Mouse (Mus musculus): ENCODE results near the gene Irf2bp2. TPM values are rescaled to one million over a fixed set of nuclear protein-coding genes. Genes with fewer than 3 reads are reported as not detected.

Irf2bp2 gene
- 9.0 TPM in 2 replicates for polyA plus RNA-seq (2015; fragmentation: Nextera tagmentation; extraction: Ambion mirVana)

GRCm38 (mm10) chr8:126593889-126594480, at the start of gene Irf2bp2:
Gene Irf2bp2 (minus strand): TSS chr8:126593986.
- H3K4me2 ChIP-seq = peak within 1 kb of the TSS; percentile 100
- H3K36me3 ChIP-seq = peaks cover 7% of the 10 kb centered on the region
- H3K27me3 ChIP-seq = no peaks in the 10 kb centered on the region
- H3K4me3 ChIP-seq = peak within 1 kb of the TSS; percentile 100
- 1% methylated on average over 45 of the region's 56 CpGs for WGBS
- H3K9ac ChIP-seq = peak within 1 kb of the TSS; percentile 100
- peaks cover 59% of the 10 kb centered on the region for H3K4me1 ChIP-seq (replicated peaks)
- H3K9me3 ChIP-seq = no peaks in the 10 kb centered on the region
- ATAC-seq (ENCODE audit: low FRiP score) = peak; percentile 82
- H3K27ac ChIP-seq = peak within 1 kb of the TSS; percentile 99

- Histone ChIP-seq H3K4me1 (replicated peaks) (0 out of 2 replicates have a peak, but pooled peaks cover 3% of the 10 kb centered on the region), H3K9ac (no peak overlapping the region), H3K4me3 (no peak overlapping the region), H3K27ac (no peak overlapping the region), H3K27me3 (no peaks in the 10 kb centered on the region), H3K36me3 (no peaks in the 10 kb centered on the region), H3K9me3 (peaks cover 7% of the 10 kb centered on the region), H3K4me2 (no peak overlapping the region)
- WGBS = 97% methylated on average over 4 of the region's 4 CpGs
- ATAC-seq (ENCODE audit: low FRiP score) = no peak
These were observed 48.9 kb upstream of the Irf2bp2 start for GRCm38 (mm10) chr8:126642665-126643064.

GRCm38 (mm10) chr8:126641568-126642295, 47.9 kb upstream of the Irf2bp2 start:
- 86% methylated on average over 3 of the region's 3 CpGs for WGBS
- H3K27me3 ChIP-seq = no peaks in the 10 kb centered on the region
- peaks cover 7% of the 10 kb centered on the region for H3K9me3 ChIP-seq
- no peak overlapping the region for H3K4me3 ChIP-seq
- H3K9ac ChIP-seq = no peak overlapping the region
- no peaks in the 10 kb centered on the region for H3K36me3 ChIP-seq
- no peak overlapping the region for H3K27ac ChIP-seq
- 0 out of 2 replicates have a peak, but pooled peaks cover 3% of the 10 kb centered on the region for H3K4me1 ChIP-seq (replicated peaks)
- ATAC-seq (ENCODE audit: low FRiP score) = no peak
- H3K4me2 ChIP-seq = no peak overlapping the region

GRCm38 (mm10) chr8:126639161-126639560, 45.4 kb upstream of the Irf2bp2 start:
- WGBS = 78% methylated on average over 3 of the region's 3 CpGs
- Histone ChIP-seq H3K4me2 (no peak overlapping the region), H3K27me3 (no peaks in the 10 kb centered on the region), H3K9me3 (peaks cover 7% of the 10 kb centered on the region), H3K36me3 (no peaks in the 10 kb centered on the region), H3K4me3 (no peak overlapping the region), H3K9ac (no peak overlapping the region), H3K27ac (no peak overlapping the region), H3K4me1 (replicated peaks) (0 out of 2 replicates have a peak, but pooled peaks cover 3% of the 10 kb centered on the region)
- ATAC-seq (ENCODE audit: low FRiP score) = no peak

- H3K9me3 ChIP-seq = peaks cover 7% of the 10 kb centered on the region
- no peak overlapping the region for H3K27ac ChIP-seq
- H3K4me1 ChIP-seq (replicated peaks) = 0 out of 2 replicates have a peak, but pooled peaks cover 3% of the 10 kb centered on the region
- WGBS = 72% methylated on average over 8 of the region's 8 CpGs
- no peak overlapping the region for H3K4me2 ChIP-seq
- ATAC-seq (ENCODE audit: low FRiP score) = no peak
- no peak overlapping the region for H3K9ac ChIP-seq
- H3K4me3 ChIP-seq = no peak overlapping the region
- no peaks in the 10 kb centered on the region for H3K27me3 ChIP-seq
- H3K36me3 ChIP-seq = no peaks in the 10 kb centered on the region
These were observed 44.2 kb upstream of the Irf2bp2 start for GRCm38 (mm10) chr8:126638027-126638426.

DNA sequence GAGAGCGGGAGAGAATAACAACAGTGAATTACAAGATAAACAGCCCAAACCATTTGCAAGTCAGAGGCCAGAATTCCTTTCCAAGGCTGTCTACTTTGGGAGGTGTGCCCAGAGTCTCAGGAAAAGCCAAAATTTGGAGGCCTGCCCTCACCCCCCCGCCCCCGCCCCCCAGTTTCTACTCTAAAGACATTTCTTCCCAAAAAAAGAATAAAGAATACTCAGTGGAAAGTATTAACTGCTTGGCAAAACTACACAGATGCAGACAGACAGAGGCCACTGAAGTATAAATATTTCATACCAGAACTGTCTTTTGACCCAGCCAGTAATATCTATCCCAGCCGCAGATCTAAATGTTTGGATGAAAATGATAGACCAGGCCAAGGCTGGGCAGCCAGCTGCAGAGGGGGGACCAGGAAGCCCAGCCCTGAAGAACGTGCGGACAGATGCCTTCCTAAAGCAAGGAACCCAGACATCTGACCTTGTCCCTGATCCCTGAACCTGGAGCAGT, 40.8 kb upstream of the Irf2bp2 start:
- no peak for ATAC-seq (ENCODE audit: low FRiP score)
- Histone ChIP-seq H3K4me1 (replicated peaks) (0 out of 2 replicates have a peak, but pooled peaks cover 3% of the 10 kb centered on the region), H3K9ac (no peak overlapping the region), H3K4me2 (no peak overlapping the region), H3K27me3 (no peaks in the 10 kb centered on the region), H3K9me3 (peaks cover 14% of the 10 kb centered on the region), H3K36me3 (no peaks in the 10 kb centered on the region), H3K27ac (no peak overlapping the region), H3K4me3 (no peak overlapping the region)
- 74% methylated on average over 6 of the region's 6 CpGs for WGBS

- Histone ChIP-seq H3K27me3 (no peaks in the 10 kb centered on the region), H3K36me3 (no peaks in the 10 kb centered on the region), H3K27ac (no peak overlapping the region), H3K4me1 (replicated peaks) (no peaks in the 10 kb centered on the region), H3K9me3 (peaks cover 14% of the 10 kb centered on the region), H3K9ac (no peak overlapping the region), H3K4me2 (no peak overlapping the region), H3K4me3 (no peak overlapping the region)
- ATAC-seq (ENCODE audit: low FRiP score) = no peak
- WGBS = 93% methylated on average over 3 of the region's 3 CpGs
These were observed 34.8 kb upstream of the Irf2bp2 start for GRCm38 (mm10) chr8:126628616-126629015.

DNA sequence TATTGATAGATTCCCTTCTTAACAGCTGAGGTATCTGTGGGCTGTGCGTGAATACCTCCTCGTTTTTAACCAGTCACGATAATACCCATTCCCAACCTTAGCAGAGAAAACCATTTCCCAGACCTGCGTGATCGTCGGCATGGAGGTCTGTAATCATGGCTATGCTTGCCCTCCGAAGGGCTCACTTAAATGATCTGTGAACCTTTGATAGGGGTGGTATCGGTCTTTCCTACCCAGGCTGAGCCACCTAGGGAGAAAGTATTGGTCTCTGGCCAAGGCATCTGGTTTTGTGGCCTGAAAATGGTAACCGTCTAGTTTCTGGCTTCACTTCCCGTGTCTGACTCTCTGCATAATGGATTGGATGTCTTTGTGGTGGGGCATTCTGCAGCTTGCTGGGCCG, 32.6 kb upstream of the Irf2bp2 start:
- no peaks in the 10 kb centered on the region for H3K4me1 ChIP-seq (replicated peaks)
- no peak overlapping the region for H3K4me2 ChIP-seq
- H3K9ac ChIP-seq = no peak overlapping the region
- H3K36me3 ChIP-seq = no peaks in the 10 kb centered on the region
- ATAC-seq (ENCODE audit: low FRiP score) = no peak
- H3K9me3 ChIP-seq = peaks cover 14% of the 10 kb centered on the region
- H3K4me3 ChIP-seq = no peak overlapping the region
- H3K27me3 ChIP-seq = no peaks in the 10 kb centered on the region
- 92% methylated on average over 11 of the region's 11 CpGs for WGBS
- no peak overlapping the region for H3K27ac ChIP-seq

DNA sequence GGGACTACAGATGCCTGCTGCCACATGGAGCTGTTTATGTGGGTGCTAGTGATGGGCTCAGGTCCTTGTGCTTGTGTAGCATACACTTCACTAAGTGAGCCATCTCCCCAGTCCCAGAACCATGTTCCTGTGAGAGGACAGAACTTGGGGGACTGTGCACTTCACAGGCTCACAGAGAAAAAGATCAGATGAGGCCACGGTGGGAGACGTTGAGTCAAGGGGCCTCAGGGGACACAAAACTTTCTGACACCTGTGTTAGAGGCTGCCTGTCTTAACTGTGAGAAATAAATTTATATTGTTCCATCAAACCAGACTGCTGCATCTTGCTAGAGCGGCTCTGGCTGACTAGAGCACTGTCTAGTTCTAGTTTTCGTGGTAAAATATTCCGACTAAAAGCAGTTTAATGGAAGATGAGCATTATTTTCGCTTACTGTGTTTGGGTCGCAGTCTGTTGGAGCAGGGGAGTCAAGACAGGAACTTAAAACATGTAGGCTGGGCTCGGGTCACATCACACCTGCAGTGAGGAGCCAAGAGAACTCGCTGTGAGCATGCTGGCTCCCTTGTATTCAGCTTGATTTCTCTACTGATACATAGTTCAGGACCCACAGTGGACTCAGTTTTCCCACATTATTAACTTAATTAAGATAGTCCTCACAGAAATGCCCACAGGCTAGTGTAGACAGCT, 28.5 kb upstream of the Irf2bp2 start:
- no peaks in the 10 kb centered on the region for H3K9me3 ChIP-seq
- WGBS = 89% methylated on average over 9 of the region's 9 CpGs

DNA sequence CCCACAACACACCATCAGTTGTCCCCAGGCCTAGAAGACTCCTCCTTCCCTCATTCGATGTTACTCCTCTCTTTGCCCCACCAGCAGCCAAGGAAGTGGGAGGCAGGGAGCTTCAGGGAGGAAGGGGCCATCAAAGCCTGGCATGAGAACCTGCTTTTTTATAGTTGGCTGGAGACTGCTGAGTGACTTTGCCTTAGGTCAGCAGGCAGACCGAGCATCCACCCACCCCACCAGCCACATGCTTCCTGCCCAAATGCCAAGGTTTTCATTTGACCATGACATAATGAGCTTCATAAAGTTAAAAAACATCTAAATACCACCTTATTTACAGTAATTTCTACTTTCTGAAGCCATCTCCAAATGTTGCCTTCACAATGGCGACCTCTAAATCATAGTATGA, 26.9 kb upstream of the Irf2bp2 start:
- 85% methylated on average over 3 of the region's 3 CpGs for WGBS
- H3K4me2 ChIP-seq = no peak overlapping the region
- no peaks in the 10 kb centered on the region for H3K4me1 ChIP-seq (replicated peaks)
- H3K9ac ChIP-seq = no peak overlapping the region
- ATAC-seq (ENCODE audit: low FRiP score) = no peak
- no peaks in the 10 kb centered on the region for H3K27me3 ChIP-seq
- no peak overlapping the region for H3K4me3 ChIP-seq
- no peaks in the 10 kb centered on the region for H3K36me3 ChIP-seq
- no peak overlapping the region for H3K27ac ChIP-seq
- H3K9me3 ChIP-seq = no peaks in the 10 kb centered on the region

More for the DNA sequence above, 28.5 kb upstream of the Irf2bp2 start:
- no peak overlapping the region for H3K27ac ChIP-seq
- H3K4me1 ChIP-seq (replicated peaks) = no peaks in the 10 kb centered on the region
- no peak overlapping the region for H3K9ac ChIP-seq
- H3K4me2 ChIP-seq = no peak overlapping the region
- no peak for ATAC-seq (ENCODE audit: low FRiP score)
- H3K4me3 ChIP-seq = no peak overlapping the region
- no peaks in the 10 kb centered on the region for H3K27me3 ChIP-seq
- H3K36me3 ChIP-seq = no peaks in the 10 kb centered on the region

GRCm38 (mm10) chr8:126619487-126619886, 25.7 kb upstream of the Irf2bp2 start:
- H3K27ac ChIP-seq = no peak overlapping the region
- H3K9me3 ChIP-seq = no peaks in the 10 kb centered on the region
- 96% methylated on average over 6 of the region's 6 CpGs for WGBS
- no peaks in the 10 kb centered on the region for H3K27me3 ChIP-seq
- no peak overlapping the region for H3K4me2 ChIP-seq
- no peaks in the 10 kb centered on the region for H3K36me3 ChIP-seq
- H3K4me1 ChIP-seq (replicated peaks) = no peaks in the 10 kb centered on the region
- H3K9ac ChIP-seq = no peak overlapping the region
- no peak overlapping the region for H3K4me3 ChIP-seq
- ATAC-seq (ENCODE audit: low FRiP score) = no peak

DNA sequence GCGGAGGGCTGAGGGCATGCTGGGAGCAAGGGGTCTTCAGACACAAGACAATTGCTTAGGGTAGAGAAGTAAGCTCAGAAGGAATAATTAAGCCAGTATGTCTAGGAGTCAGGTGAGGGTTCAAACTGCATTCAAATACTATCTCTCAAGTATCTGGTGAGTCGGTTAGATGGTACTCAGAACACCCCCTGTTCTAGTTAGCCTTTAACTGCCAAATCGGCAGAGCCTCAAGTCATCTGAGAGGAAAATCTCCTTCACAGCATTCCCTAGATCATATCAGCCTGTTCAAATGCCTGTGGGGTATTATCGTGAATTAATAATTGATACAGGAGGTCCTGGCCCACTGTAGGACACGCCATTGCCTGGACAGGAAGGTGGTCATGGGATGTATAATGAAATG, 23.9 kb upstream of the Irf2bp2 start:
- Histone ChIP-seq H3K4me2 (no peak overlapping the region), H3K4me3 (no peak overlapping the region), H3K36me3 (no peaks in the 10 kb centered on the region), H3K4me1 (replicated peaks) (no peaks in the 10 kb centered on the region), H3K27ac (no peak overlapping the region), H3K9ac (no peak overlapping the region), H3K9me3 (no peaks in the 10 kb centered on the region), H3K27me3 (no peaks in the 10 kb centered on the region)
- no peak for ATAC-seq (ENCODE audit: low FRiP score)
- WGBS = 95% methylated on average over 5 of the region's 5 CpGs

Measured in hindbrain, embryonic 13.5 days (tissue).